Mouse (Mus musculus) midbrain, postnatal 0 days (tissue): ENCODE data around the gene Atp13a4. TPM values are rescaled to one million over a fixed set of nuclear protein-coding genes. Genes with fewer than 3 reads are reported as not detected.

Experiments
- ATAC-seq: fragments of 200-750 bp; cut with Nextera tagmentation; 2 replicates; pipeline ENCODE4 v1.8.0; 2017; ENCODE audit warnings: moderate number of reproducible peaks, mild to moderate bottlenecking, moderate TSS enrichment, moderate library complexity; ENCODE audit not compliant: low FRiP score
- DNase-seq: peaks from one replicate; pipeline ENCODE4 v3.0.0-alpha.2; 2015; ENCODE audit warnings: low spot score
- H3K27ac ChIP-seq: fragments of 300-500 bp; sonication (generic); 2 replicates; pipeline ENCODE4 v1.5.1; 2014; ENCODE audit warnings: low read depth, mild to moderate bottlenecking, low read length, mixed read lengths
- H3K27me3 ChIP-seq: fragments of 300-500 bp; sonication (generic); 2 replicates; pipeline ENCODE4 v1.6.1; 2014; ENCODE audit warnings: low read length, control low read depth, mixed read lengths; ENCODE audit not compliant: insufficient read depth
- H3K36me3 ChIP-seq: fragments of 300-500 bp; sonication (generic); 2 replicates; pipeline ENCODE4 v1.6.1; 2014; ENCODE audit warnings: low read length, control low read depth, mixed read lengths; ENCODE audit not compliant: insufficient read depth
- H3K4me1 ChIP-seq: fragments of 300-500 bp; sonication (generic); 2 replicates; pipeline ENCODE4 v1.6.1; 2014; ENCODE audit warnings: mild to moderate bottlenecking, control low read depth, antibody characterized with exemption, low read length, mixed read lengths; ENCODE audit not compliant: insufficient read depth
- H3K4me2 ChIP-seq: fragments of 300-500 bp; sonication (generic); 2 replicates; pipeline ENCODE4 v1.6.1; 2014; ENCODE audit warnings: low read depth, mild to moderate bottlenecking, low read length, mixed read lengths; ENCODE audit not compliant: poor library complexity, severe bottlenecking
- H3K4me3 ChIP-seq: fragments of 300-500 bp; sonication (generic); 2 replicates; pipeline ENCODE4 v1.5.1; 2014; ENCODE audit warnings: low read depth, mild to moderate bottlenecking, low read length, moderate library complexity
- H3K9ac ChIP-seq: fragments of 300-500 bp; sonication (generic); replicated peaks from 2 replicates; pipeline ENCODE4 v1.6.1; 2014; ENCODE audit warnings: mild to moderate bottlenecking, low read length, moderate library complexity, mixed read lengths; ENCODE audit not compliant: poor library complexity, severe bottlenecking
- H3K9me3 ChIP-seq: fragments of 300-500 bp; sonication (generic); 2 replicates; pipeline ENCODE4 v1.6.1; 2016; ENCODE audit warnings: low read length, control low read depth
- CTCF ChIP-seq: IDR thresholded peaks from 2 replicates; pipeline ENCODE4 v1.5.1; 2016; ENCODE audit warnings: antibody characterized with exemption, mild to moderate bottlenecking
- WGBS: fragments of 180-500 bp; shearing (Covaris S2); extraction: QIAGEN DNeasy Blood & Tissue Kit; methylation state at CpG from one replicate; pipeline ENCODE4 v1.1.7; 2014; 5-methylcytosine and 5-hydroxymethylcytosine counted together
- polyA plus RNA-seq: library from polyadenylated mRNA; unstranded; fragments of >200 nt; fragmentation: Nextera tagmentation; extraction: Ambion mirVana; gene quantifications from 2 replicates; pipeline ENCODE4 v1.2.1, GENCODE M21; 2015
- total RNA-seq: library from RNA; depleted of rRNA; stranded (reverse); fragments of >200 nt; gene quantifications from 2 replicates; pipeline ENCODE4 v1.2.3, GENCODE M21; 2014

Atp13a4 gene
- total and polyA plus RNA-seq, 2 experiments from 2014 or later, result 3.0 to 3.1 TPM

DNA sequence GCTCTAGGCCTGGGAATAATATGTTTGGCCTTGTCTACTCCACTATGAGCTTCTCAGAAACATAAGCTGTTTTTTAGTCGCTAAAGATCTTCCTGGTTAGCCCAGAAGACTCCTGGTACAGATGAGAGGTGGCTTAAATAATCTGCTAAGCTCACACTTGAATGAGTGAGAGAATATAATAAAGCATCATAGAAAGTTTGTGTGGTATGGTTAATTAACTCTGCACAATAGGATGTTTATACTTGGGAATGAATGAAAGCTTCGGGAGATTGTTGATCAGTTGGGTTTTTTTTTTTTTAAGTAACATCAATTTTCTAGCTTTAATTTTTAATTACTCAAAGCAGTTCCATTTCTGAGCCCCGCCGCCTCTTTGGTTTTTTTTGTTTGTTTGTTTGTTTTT is 8.8 kb downstream of the Atp13a4 start:
- no peak overlapping the region for H3K27ac ChIP-seq
- no peak for TF ChIP-seq CTCF
- no peaks in the 10 kb centered on the region for H3K36me3 ChIP-seq
- ATAC-seq (no peak), DNase-seq (no peak)
- H3K9ac ChIP-seq, result no peak overlapping the region
- no peaks in the 10 kb centered on the region for H3K27me3 ChIP-seq
- no peaks in the 10 kb centered on the region for H3K9me3 ChIP-seq
- no peaks in the 10 kb centered on the region; the same call in 1 of the 2 replicates for H3K4me1 ChIP-seq
- H3K4me3 ChIP-seq, result no peak overlapping the region
- 80% methylated on average over 4 of the region's 4 CpGs for WGBS
- no peak overlapping the region for H3K4me2 ChIP-seq

GRCm38 (mm10) chr16:29533641-29534040 is 11.0 kb downstream of the Atp13a4 start:
- Histone ChIP-seq H3K36me3 (no peaks in the 10 kb centered on the region), H3K27ac (no peak overlapping the region)

DNA sequence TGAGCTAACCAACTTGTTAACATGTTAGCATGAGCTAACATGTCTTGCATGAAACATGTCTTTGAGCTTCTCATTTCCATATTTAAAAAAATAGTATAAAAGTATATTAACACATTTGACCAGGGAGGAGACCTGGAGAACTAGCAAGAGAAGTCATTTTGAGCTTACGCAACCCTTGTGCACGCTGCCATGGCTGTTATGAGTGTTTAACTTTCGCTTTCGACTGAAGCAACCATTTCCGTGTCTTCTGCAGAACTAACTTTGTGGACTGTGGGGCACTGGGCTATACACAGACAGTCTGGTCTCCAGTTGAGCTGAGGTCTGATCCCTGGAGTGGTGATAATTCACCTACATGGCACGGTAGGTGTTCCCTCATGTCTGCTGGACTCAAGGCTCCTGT is 17.6 kb downstream of the Atp13a4 start:
- Histone ChIP-seq H3K9me3 (no peaks in the 10 kb centered on the region), H3K36me3 (no peaks in the 10 kb centered on the region), H3K27me3 (no peaks in the 10 kb centered on the region), H3K4me2 (no peak overlapping the region), H3K27ac (no peak overlapping the region), H3K9ac (no peak overlapping the region), H3K4me3 (no peak overlapping the region), H3K4me1 (no peaks in the 10 kb centered on the region)
- no peak for ATAC-seq
- 96% methylated on average over 6 of the region's 6 CpGs for WGBS
- TF ChIP-seq CTCF, result no peak
- DNase-seq, result no peak

More at GRCm38 (mm10) chr16:29533641-29534040, 11.0 kb downstream of the Atp13a4 start:
- Histone ChIP-seq H3K9ac (no peak overlapping the region), H3K9me3 (no peaks in the 10 kb centered on the region), H3K4me1 (no peaks in the 10 kb centered on the region; the same call in 1 of the 2 replicates), H3K27me3 (no peaks in the 10 kb centered on the region), H3K4me2 (no peak overlapping the region), H3K4me3 (no peak overlapping the region)
- 81% methylated on average over 6 of the region's 6 CpGs for WGBS
- ATAC-seq, result no peak
- TF ChIP-seq CTCF, result no peak
- DNase-seq, result no peak

- 92% methylated on average over 8 of the region's 8 CpGs for WGBS
- H3K27me3 ChIP-seq, result no peaks in the 10 kb centered on the region
- H3K4me2 ChIP-seq, result no peak overlapping the region
- H3K9me3 ChIP-seq, result no peaks in the 10 kb centered on the region
- H3K27ac ChIP-seq, result no peak overlapping the region
- ATAC-seq, result no peak
- no peak overlapping the region for H3K9ac ChIP-seq
- no peaks in the 10 kb centered on the region for H3K36me3 ChIP-seq
- H3K4me1 ChIP-seq, result no peaks in the 10 kb centered on the region
- no peak overlapping the region for H3K4me3 ChIP-seq
- no peak for TF ChIP-seq CTCF
- no peak for DNase-seq
Observed at GRCm38 (mm10) chr16:29526585-29526984, 18.1 kb downstream of the Atp13a4 start.

- WGBS, result 77% methylated on average over 3 of the region's 3 CpGs
Observed at GRCm38 (mm10) chr16:29512495-29512894, 32.2 kb downstream of the Atp13a4 start.

DNA sequence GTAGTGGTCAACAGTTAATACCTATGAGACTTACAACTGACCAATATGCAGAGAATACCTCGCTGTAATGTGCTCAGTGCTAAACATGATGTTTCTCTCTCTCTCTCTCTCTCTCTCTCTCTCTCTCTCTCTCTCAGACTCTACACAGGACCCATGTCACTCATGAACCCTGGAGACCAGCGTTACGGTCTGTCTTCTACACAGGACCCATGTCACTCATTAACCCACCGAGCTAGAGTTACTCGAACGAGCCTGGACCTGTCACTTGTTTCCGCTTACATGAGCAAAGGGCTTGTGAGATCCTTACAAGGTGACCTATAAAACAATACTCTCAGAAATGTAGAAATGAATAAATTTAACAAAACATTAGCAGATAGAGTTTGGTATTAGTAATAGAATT is 33.9 kb downstream of the Atp13a4 start:
- H3K9ac ChIP-seq, result no peak overlapping the region
- TF ChIP-seq CTCF, result no peak

More at GRCm38 (mm10) chr16:29512495-29512894, 32.2 kb downstream of the Atp13a4 start:
- Histone ChIP-seq H3K4me3 (no peak overlapping the region), H3K4me2 (no peak overlapping the region), H3K27ac (no peak overlapping the region), H3K9me3 (no peaks in the 10 kb centered on the region), H3K4me1 (no peaks in the 10 kb centered on the region), H3K9ac (no peak overlapping the region), H3K27me3 (no peaks in the 10 kb centered on the region), H3K36me3 (no peaks in the 10 kb centered on the region)
- DNase-seq (no peak), ATAC-seq (no peak)
- no peak for TF ChIP-seq CTCF

More for the DNA sequence above, 33.9 kb downstream of the Atp13a4 start:
- H3K27ac ChIP-seq, result no peak overlapping the region
- no peaks in the 10 kb centered on the region for H3K9me3 ChIP-seq
- H3K27me3 ChIP-seq, result no peaks in the 10 kb centered on the region
- H3K4me3 ChIP-seq, result no peak overlapping the region
- no peaks in the 10 kb centered on the region for H3K4me1 ChIP-seq
- WGBS, result 90% methylated on average over 7 of the region's 7 CpGs
- no peak overlapping the region for H3K4me2 ChIP-seq
- no peaks in the 10 kb centered on the region for H3K36me3 ChIP-seq
- no peak for DNase-seq
- ATAC-seq, result no peak
